Mouse (Mus musculus) liver, postnatal 0 days (tissue): Measurements from ENCODE around the gene Ambn.

Experiments
- CTCF ChIP-seq: sonication (generic); IDR thresholded peaks from 2 replicates; pipeline ENCODE4 v1.5.1; 2016; ENCODE audit warnings: antibody characterized with exemption, low read depth
- EP300 ChIP-seq: IDR thresholded peaks from 2 replicates; pipeline ENCODE4 v1.6.1; 2016; ENCODE audit warnings: antibody characterized with exemption, low read depth, mild to moderate bottlenecking

GRCm38 (mm10) chr5:88491111-88491510, 35.3 kb downstream of the Ambn start:
- no peak for TF ChIP-seq EP300
- TF ChIP-seq CTCF: no peak
